Mouse (Mus musculus) midbrain, postnatal 0 days (tissue): Measurements from ENCODE around the gene A330070K13Rik. TPM values are rescaled to one million over a fixed set of nuclear protein-coding genes. Genes with fewer than 3 reads are reported as not detected.

Source experiments
- ATAC-seq: fragments of 200-750 bp; cut with Nextera tagmentation; 2 replicates; pipeline ENCODE4 v1.8.0; 2017; ENCODE audit warnings: moderate number of reproducible peaks, mild to moderate bottlenecking, moderate TSS enrichment, moderate library complexity; ENCODE audit not compliant: low FRiP score
- DNase-seq: peaks from one replicate; pipeline ENCODE4 v3.0.0-alpha.2; 2015; ENCODE audit warnings: low spot score
- H3K27ac ChIP-seq: fragments of 300-500 bp; sonication (generic); 2 replicates; pipeline ENCODE4 v1.5.1; 2014; ENCODE audit warnings: low read depth, mild to moderate bottlenecking, low read length, mixed read lengths
- H3K27me3 ChIP-seq: fragments of 300-500 bp; sonication (generic); 2 replicates; pipeline ENCODE4 v1.6.1; 2014; ENCODE audit warnings: low read length, control low read depth, mixed read lengths; ENCODE audit not compliant: insufficient read depth
- H3K36me3 ChIP-seq: fragments of 300-500 bp; sonication (generic); 2 replicates; pipeline ENCODE4 v1.6.1; 2014; ENCODE audit warnings: low read length, control low read depth, mixed read lengths; ENCODE audit not compliant: insufficient read depth
- H3K4me1 ChIP-seq: fragments of 300-500 bp; sonication (generic); 2 replicates; pipeline ENCODE4 v1.6.1; 2014; ENCODE audit warnings: mild to moderate bottlenecking, control low read depth, antibody characterized with exemption, low read length, mixed read lengths; ENCODE audit not compliant: insufficient read depth
- H3K4me2 ChIP-seq: fragments of 300-500 bp; sonication (generic); 2 replicates; pipeline ENCODE4 v1.6.1; 2014; ENCODE audit warnings: low read depth, mild to moderate bottlenecking, low read length, mixed read lengths; ENCODE audit not compliant: poor library complexity, severe bottlenecking
- H3K4me3 ChIP-seq: fragments of 300-500 bp; sonication (generic); 2 replicates; pipeline ENCODE4 v1.5.1; 2014; ENCODE audit warnings: low read depth, mild to moderate bottlenecking, low read length, moderate library complexity
- H3K9ac ChIP-seq: fragments of 300-500 bp; sonication (generic); replicated peaks from 2 replicates; pipeline ENCODE4 v1.6.1; 2014; ENCODE audit warnings: mild to moderate bottlenecking, low read length, moderate library complexity, mixed read lengths; ENCODE audit not compliant: poor library complexity, severe bottlenecking
- H3K9me3 ChIP-seq: fragments of 300-500 bp; sonication (generic); 2 replicates; pipeline ENCODE4 v1.6.1; 2016; ENCODE audit warnings: low read length, control low read depth
- CTCF ChIP-seq: IDR thresholded peaks from 2 replicates; pipeline ENCODE4 v1.5.1; 2016; ENCODE audit warnings: antibody characterized with exemption, mild to moderate bottlenecking
- WGBS: fragments of 180-500 bp; shearing (Covaris S2); extraction: QIAGEN DNeasy Blood & Tissue Kit; methylation state at CpG from one replicate; pipeline ENCODE4 v1.1.7; 2014; 5-methylcytosine and 5-hydroxymethylcytosine counted together
- polyA plus RNA-seq: library from polyadenylated mRNA; unstranded; fragments of >200 nt; fragmentation: Nextera tagmentation; extraction: Ambion mirVana; gene quantifications from 2 replicates; pipeline ENCODE4 v1.2.1, GENCODE M21; 2015
- total RNA-seq: library from RNA; depleted of rRNA; stranded (reverse); fragments of >200 nt; gene quantifications from 2 replicates; pipeline ENCODE4 v1.2.3, GENCODE M21; 2014; rRNA removed

Gene A330070K13Rik
- total and polyA plus RNA-seq, 2 experiments from 2014 or later: 0.26 TPM; not detected in 1

GRCm38 (mm10) chr5:130335462-130335861 is 49.0 kb downstream of the A330070K13Rik start:
- H3K9ac ChIP-seq: no peak overlapping the region
- H3K9me3 ChIP-seq: no peaks in the 10 kb centered on the region
- no peak for TF ChIP-seq CTCF
- H3K27me3 ChIP-seq: no peaks in the 10 kb centered on the region
- H3K36me3 ChIP-seq: peaks cover 12% of the 10 kb centered on the region; the same call in 1 of the 2 replicates
- ATAC-seq (no peak), DNase-seq (no peak)
- H3K4me2 ChIP-seq: no peak overlapping the region
- H3K4me1 ChIP-seq: no peaks in the 10 kb centered on the region
- no peak overlapping the region for H3K27ac ChIP-seq
- H3K4me3 ChIP-seq: no peak overlapping the region
- 97% methylated on average over 4 of the region's 4 CpGs for WGBS

- 92% methylated on average over 11 of the region's 11 CpGs for WGBS
- no peak for DNase-seq
- no peak for TF ChIP-seq CTCF
- H3K27ac ChIP-seq: no peak overlapping the region
- no peak overlapping the region for H3K4me2 ChIP-seq
- no peak for ATAC-seq
- no peak overlapping the region for H3K4me3 ChIP-seq
- no peaks in the 10 kb centered on the region for H3K27me3 ChIP-seq
- H3K9me3 ChIP-seq: no peaks in the 10 kb centered on the region
- no peak overlapping the region for H3K9ac ChIP-seq
- H3K4me1 ChIP-seq: no peaks in the 10 kb centered on the region
- peaks cover 11% of the 10 kb centered on the region; the same call in 1 of the 2 replicates for H3K36me3 ChIP-seq
Observed at GRCm38 (mm10) chr5:130333971-130334370, 50.5 kb downstream of the A330070K13Rik start.

- Histone ChIP-seq H3K4me3 (no peak overlapping the region), H3K36me3 (peaks cover 11% of the 10 kb centered on the region; the same call in 1 of the 2 replicates), H3K9me3 (no peaks in the 10 kb centered on the region), H3K9ac (no peak overlapping the region), H3K27me3 (no peaks in the 10 kb centered on the region), H3K4me2 (no peak overlapping the region), H3K4me1 (no peaks in the 10 kb centered on the region), H3K27ac (no peak overlapping the region)
- ATAC-seq (no peak; the same call in 1 of the 2 replicates), DNase-seq (peak; percentile 75)
- 85% methylated on average over 7 of the region's 7 CpGs for WGBS
- no peak for TF ChIP-seq CTCF
Observed at GRCm38 (mm10) chr5:130333566-130333965, 50.9 kb downstream of the A330070K13Rik start.

GRCm38 (mm10) chr5:130331206-130331605 is 53.2 kb downstream of the A330070K13Rik start:
- WGBS: 69% methylated on average over 4 of the region's 4 CpGs
- Histone ChIP-seq H3K9ac (no peak overlapping the region), H3K4me1 (no peaks in the 10 kb centered on the region), H3K36me3 (peaks cover 4% of the 10 kb centered on the region; the same call in 1 of the 2 replicates), H3K4me3 (no peak overlapping the region), H3K27me3 (no peaks in the 10 kb centered on the region), H3K4me2 (no peak overlapping the region), H3K9me3 (no peaks in the 10 kb centered on the region), H3K27ac (0 out of 2 replicates have a peak overlapping the region, but pooled peaks have one; percentile 6)
- DNase-seq (peak; percentile 29), ATAC-seq (no peak)
- TF ChIP-seq CTCF: no peak

- WGBS: 91% methylated on average over 4 of the region's 4 CpGs
- DNase-seq: no peak
- TF ChIP-seq CTCF: no peak
- H3K4me1 ChIP-seq: no peaks in the 10 kb centered on the region
- H3K36me3 ChIP-seq: peaks cover 4% of the 10 kb centered on the region; the same call in 1 of the 2 replicates
- ATAC-seq: no peak
- H3K9ac ChIP-seq: no peak overlapping the region
- H3K9me3 ChIP-seq: no peaks in the 10 kb centered on the region
- H3K27me3 ChIP-seq: no peaks in the 10 kb centered on the region
- no peak overlapping the region for H3K4me2 ChIP-seq
- H3K27ac ChIP-seq: no peak overlapping the region
- H3K4me3 ChIP-seq: no peak overlapping the region
Observed at GRCm38 (mm10) chr5:130330801-130331200, 53.6 kb downstream of the A330070K13Rik start.

GRCm38 (mm10) chr5:130329889-130330288 is 54.5 kb downstream of the A330070K13Rik start:
- H3K27ac ChIP-seq: no peak overlapping the region
- H3K4me2 ChIP-seq: no peak overlapping the region
- 0 out of 2 replicates have a peak, but pooled peaks cover 5% of the 10 kb centered on the region for H3K36me3 ChIP-seq
- DNase-seq (no peak), ATAC-seq (no peak)
- no peak overlapping the region for H3K4me3 ChIP-seq
- H3K4me1 ChIP-seq: no peaks in the 10 kb centered on the region
- TF ChIP-seq CTCF: no peak
- H3K9me3 ChIP-seq: no peaks in the 10 kb centered on the region
- no peaks in the 10 kb centered on the region for H3K27me3 ChIP-seq
- H3K9ac ChIP-seq: no peak overlapping the region
- 88% methylated on average over 2 of the region's 2 CpGs for WGBS

Other genes with a start within 250 kb of the A330070K13Rik start
- gene Kctd7, start 239.8 kb downstream of the A330070K13Rik start, total RNA-seq: 19.5 and 22.3 TPM in 2 replicates
- gene Kctd7, start 239.8 kb downstream of the A330070K13Rik start, polyA plus RNA-seq: 12.2 and 14.3 TPM in 2 replicates
- gene Rabgef1, start 212.8 kb downstream of the A330070K13Rik start, total RNA-seq: 15.5 and 24.2 TPM in 2 replicates
- 31.3 and 34.1 TPM in 2 replicates for gene Rabgef1, start 212.8 kb downstream of the A330070K13Rik start, polyA plus RNA-seq
- gene Tmem248, start 167.6 kb downstream of the A330070K13Rik start, total RNA-seq: 46.9 and 50.1 TPM in 2 replicates
- 28.6 and 31.6 TPM in 2 replicates for gene Tmem248, start 167.6 kb downstream of the A330070K13Rik start, polyA plus RNA-seq
- gene Sbds, start 129.1 kb downstream of the A330070K13Rik start, total RNA-seq: 16.6 and 20.3 TPM in 2 replicates
- 39.8 and 46.4 TPM in 2 replicates for gene Sbds, start 129.1 kb downstream of the A330070K13Rik start, polyA plus RNA-seq
- gene Tyw1, start 129.0 kb downstream of the A330070K13Rik start, total RNA-seq: 18.3 and 21.3 TPM in 2 replicates
- gene Tyw1, start 129.0 kb downstream of the A330070K13Rik start, polyA plus RNA-seq: 16.3 and 18.0 TPM in 2 replicates
- gene Caln1, start 15.2 kb downstream of the A330070K13Rik start, total RNA-seq: 49.2 and 50.2 TPM in 2 replicates
- gene Caln1, start 15.2 kb downstream of the A330070K13Rik start, polyA plus RNA-seq: 43.7 and 46.4 TPM in 2 replicates